Mouse (Mus musculus): ENCODE data around the gene Zic1. TPM values are rescaled to one million over a fixed set of nuclear protein-coding genes. Genes with fewer than 3 reads are reported as not detected.

Zic1 gene
- total RNA-seq, 2 experiments from 2014 or later, result 2.2 to 2.4 TPM

GRCm38 (mm10) chr9:91384693-91385560, 19.3 kb upstream of the Zic1 start:
- DNase-seq (ENCODE audit: low spot score in 2 of 2), result no peak

GRCm38 (mm10) chr9:91384136-91384500, 18.5 kb upstream of the Zic1 start:
- no peak for DNase-seq (ENCODE audit: low spot score in 2 of 2)

GRCm38 (mm10) chr9:91383441-91384135, 18.0 kb upstream of the Zic1 start:
- no peak for DNase-seq (ENCODE audit: low spot score in 2 of 2)

- no peak for DNase-seq (ENCODE audit: low spot score in 2 of 2)
Measured at GRCm38 (mm10) chr9:91382471-91383255, 17.1 kb upstream of the Zic1 start.

- no peak for DNase-seq (ENCODE audit: low spot score in 2 of 2)
Measured at GRCm38 (mm10) chr9:91382111-91382379, 16.4 kb upstream of the Zic1 start.

- DNase-seq (ENCODE audit: low spot score in 2 of 2), result peak in 1 of 2 experiments; percentile 51
Measured at GRCm38 (mm10) chr9:91381284-91382110, 15.9 kb upstream of the Zic1 start.

- no peak for DNase-seq (ENCODE audit: low spot score in 2 of 2)
Measured at GRCm38 (mm10) chr9:91380458-91380914, 14.9 kb upstream of the Zic1 start.

GRCm38 (mm10) chr9:91379781-91380457, 14.3 kb upstream of the Zic1 start:
- DNase-seq (ENCODE audit: low spot score in 2 of 2), result no peak

- DNase-seq (ENCODE audit: low spot score in 2 of 2), result no peak
Measured at GRCm38 (mm10) chr9:91379300-91379635, 13.7 kb upstream of the Zic1 start.

- no peak for DNase-seq (ENCODE audit: low spot score in 2 of 2)
Measured at GRCm38 (mm10) chr9:91378411-91379299, 13.0 kb upstream of the Zic1 start.

- DNase-seq (ENCODE audit: low spot score in 2 of 2), result no peak
Measured at GRCm38 (mm10) chr9:91377873-91378150, 12.2 kb upstream of the Zic1 start.

- no peak for DNase-seq (ENCODE audit: low spot score in 2 of 2)
Measured at GRCm38 (mm10) chr9:91377036-91377872, 11.6 kb upstream of the Zic1 start.

- DNase-seq (ENCODE audit: low spot score in 2 of 2), result no peak
Measured at GRCm38 (mm10) chr9:91374665-91375064, 9.1 kb upstream of the Zic1 start.

- DNase-seq (ENCODE audit: low spot score in 2 of 2), result no peak
Measured at GRCm38 (mm10) chr9:91373811-91374575, 8.4 kb upstream of the Zic1 start.

- no peak for DNase-seq (ENCODE audit: low spot score in 2 of 2)
Measured at GRCm38 (mm10) chr9:91371608-91372007, 6.0 kb upstream of the Zic1 start.

GRCm38 (mm10) chr9:91371011-91371410, 5.4 kb upstream of the Zic1 start:
- DNase-seq (ENCODE audit: low spot score in 2 of 2), result no peak

- no peak for DNase-seq (ENCODE audit: low spot score in 2 of 2)
Measured at GRCm38 (mm10) chr9:91370191-91370708, 4.6 kb upstream of the Zic1 start.
